Mouse (Mus musculus) G1E (cell line): Measurements from ENCODE around the gene Hnrnpf. TPM values are rescaled to one million over a fixed set of nuclear protein-coding genes. Genes with fewer than 3 reads are reported as not detected.

Experiments
- ATAC-seq: 2 replicates; pipeline ENCODE4 v1.8.0; 2016; ENCODE audit warnings: mild to moderate bottlenecking; ENCODE audit not compliant: insufficient number of reproducible peaks, poor library complexity, low FRiP score, severe bottlenecking; ENCODE audit errors: extremely low read depth
- DNase-seq: peaks from one replicate; pipeline ENCODE4 v3.0.0; 2012; ENCODE audit warnings: low spot score
- H3K27me3 ChIP-seq: 2 replicates; pipeline ENCODE4 v1.6.1; 2012; ENCODE audit warnings: mild to moderate bottlenecking, low read length, inconsistent platforms; ENCODE audit not compliant: insufficient read depth
- H3K36me3 ChIP-seq: replicated peaks from 2 replicates; pipeline ENCODE3; 2012; ENCODE audit warnings: mild to moderate bottlenecking, inconsistent platforms
- H3K4me1 ChIP-seq: 2 replicates; pipeline ENCODE4 v1.6.1; 2012; ENCODE audit warnings: low read depth, low read length, inconsistent platforms, mixed read lengths; ENCODE audit not compliant: insufficient read depth
- H3K4me3 ChIP-seq: 2 replicates; pipeline ENCODE4 v1.5.1; 2012; ENCODE audit warnings: low read depth, mild to moderate bottlenecking, inconsistent platforms, low read length, moderate library complexity, mixed read lengths
- H3K9me3 ChIP-seq: replicated peaks from 2 replicates; pipeline ENCODE4 v1.6.1; 2012; ENCODE audit warnings: inconsistent platforms
- CTCF ChIP-seq: IDR thresholded peaks from 2 replicates; pipeline ENCODE4 v1.5.1; 2012; ENCODE audit warnings: low read depth, low read length, inconsistent platforms, mixed read lengths
- GATA1 ChIP-seq: IDR thresholded peaks from 2 replicates; pipeline ENCODE4 v1.6.1; 2012; ENCODE audit warnings: borderline replicate concordance, low read length, inconsistent platforms, mixed read lengths
- GATA2 ChIP-seq: IDR thresholded peaks from 2 replicates; pipeline ENCODE4 v1.6.1; 2012; ENCODE audit warnings: low read depth, low read length, inconsistent platforms, borderline replicate concordance
- POLR2AphosphoS5 ChIP-seq: IDR thresholded peaks from 2 replicates; pipeline ENCODE4 v1.6.1; 2012; ENCODE audit warnings: low read depth, low read length, inconsistent platforms; ENCODE audit not compliant: insufficient replicate concordance
- TAL1 ChIP-seq: conservative IDR thresholded peaks from 2 replicates; pipeline ENCODE4 v1.6.1; 2012; ENCODE audit warnings: low read depth, low read length, inconsistent platforms, mixed read lengths
- polyA plus RNA-seq: library from polyadenylated mRNA; stranded (reverse); fragments of >175 nt; gene quantifications from 2 replicates; pipeline ENCODE4 v1.2.3, GENCODE M21; 2012
- total RNA-seq, 2 experiments: library from RNA; stranded (forward) in 1 of 2; stranded (reverse) in 1 of 2; fragments of 200-1000 nt in 1 of 2; fragments of >200 nt in 1 of 2; fragmentation: Nextera tagmentation in 1 of 2; gene quantifications; 2 replicates each; pipeline ENCODE4 v1.2.3; 2014 to 2017

Hnrnpf gene
- total and polyA plus RNA-seq, 3 experiments: 204 to 1,876 (median 483) TPM

DNA sequence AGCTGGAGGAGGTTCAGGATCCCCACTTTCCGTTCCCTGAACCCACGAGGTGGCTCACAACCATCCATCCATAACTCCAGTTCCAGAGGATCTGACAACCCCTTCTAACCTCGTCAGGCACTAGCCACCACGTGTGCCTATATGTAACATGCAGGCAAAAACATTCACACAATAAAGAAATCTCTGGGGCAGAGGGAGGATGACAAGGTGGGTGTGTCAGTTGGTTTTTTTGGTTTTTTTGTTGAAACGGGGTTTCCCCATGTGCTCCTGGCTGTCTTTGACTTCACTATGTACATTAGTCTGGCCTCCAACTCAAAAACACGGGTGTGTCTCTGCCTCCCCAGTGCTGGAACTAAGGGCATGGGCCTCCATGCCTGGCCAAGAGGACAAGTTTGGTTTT lies 9.9 kb upstream of the Hnrnpf start:
- Histone ChIP-seq H3K4me3 (no peak overlapping the region), H3K36me3 (no peaks in the 10 kb centered on the region), H3K4me1 (peaks cover 61% of the 10 kb centered on the region), H3K27me3 (no peaks in the 10 kb centered on the region), H3K9me3 (no peaks in the 10 kb centered on the region)
- DNase-seq: no peak
- no peak for TF ChIP-seq GATA2
- TF ChIP-seq TAL1: no peak
- ATAC-seq: no peak

DNA sequence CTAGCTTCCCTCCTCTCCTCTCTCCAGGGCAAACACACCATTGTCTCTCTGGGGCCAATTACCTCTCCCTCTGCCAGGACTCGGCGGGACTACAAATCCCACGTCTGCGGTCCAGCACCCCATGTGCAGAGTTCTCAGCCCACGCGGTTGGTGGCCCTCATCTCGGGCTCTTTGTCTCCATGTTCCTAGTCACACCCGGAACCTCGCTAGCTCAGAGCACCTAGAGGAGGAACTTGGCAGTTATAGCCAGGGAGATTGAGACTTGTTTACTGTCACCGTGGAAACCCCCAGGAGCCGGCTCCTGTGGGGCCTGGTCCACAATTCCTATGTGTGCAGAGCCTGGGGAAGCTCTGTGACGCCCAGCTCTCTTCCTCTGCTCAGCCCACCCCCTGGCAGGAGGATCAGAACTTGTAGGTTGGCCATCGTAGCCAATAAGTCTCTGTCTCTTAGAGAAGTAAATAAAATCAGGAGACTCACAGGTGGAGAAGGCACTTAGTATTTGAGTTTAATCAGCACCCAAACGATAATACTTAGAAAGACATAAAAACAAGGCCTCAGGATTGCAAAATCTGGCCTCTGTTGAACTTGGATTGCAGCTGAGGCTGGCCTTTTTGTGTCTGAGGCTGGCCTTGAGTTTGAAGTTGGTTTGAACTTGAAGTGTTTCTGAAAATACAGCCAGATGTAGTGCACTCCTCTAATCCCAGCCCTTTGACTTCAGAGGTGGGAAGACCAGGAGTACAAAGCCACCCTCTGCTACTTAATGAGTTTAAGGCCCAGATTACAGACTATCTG lies 8.6 kb upstream of the Hnrnpf start:
- H3K4me1 ChIP-seq: peaks cover 62% of the 10 kb centered on the region

DNA sequence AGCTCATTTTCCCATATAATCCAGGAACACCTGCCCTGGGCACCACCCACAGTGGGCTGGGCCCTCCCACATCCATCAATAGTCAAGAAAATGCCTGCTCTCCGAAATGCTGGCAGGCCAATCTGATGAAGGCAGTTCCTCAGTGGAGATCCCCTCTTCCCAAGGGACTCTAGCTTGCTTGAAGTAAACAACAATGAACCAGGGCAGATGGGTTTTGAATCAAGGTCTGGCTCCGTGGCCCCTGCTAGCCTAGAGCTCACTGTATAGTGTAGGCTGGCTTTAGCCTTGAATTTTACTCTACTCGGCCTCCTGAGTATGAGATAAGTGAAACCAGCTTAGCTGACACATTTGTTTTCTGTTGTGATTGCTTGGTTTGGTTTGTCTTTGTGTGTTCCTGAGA lies 7.7 kb upstream of the Hnrnpf start:
- ATAC-seq (no peak), DNase-seq (no peak)
- Histone ChIP-seq H3K36me3 (no peaks in the 10 kb centered on the region), H3K4me1 (peaks cover 57% of the 10 kb centered on the region), H3K4me3 (no peak overlapping the region), H3K27me3 (no peaks in the 10 kb centered on the region), H3K9me3 (no peaks in the 10 kb centered on the region)
- TF ChIP-seq CTCF (no peak), GATA1 (no peak), GATA2 (no peak), POLR2AphosphoS5 (no peak), TAL1 (no peak)

More for the DNA sequence above, 8.6 kb upstream of the Hnrnpf start:
- no peaks in the 10 kb centered on the region for H3K9me3 ChIP-seq
- no peak overlapping the region; the same call in 1 of the 2 replicates for H3K4me3 ChIP-seq
- no peaks in the 10 kb centered on the region for H3K27me3 ChIP-seq
- TF ChIP-seq CTCF: no peak
- TF ChIP-seq GATA1: no peak
- TF ChIP-seq GATA2: no peak
- no peak for ATAC-seq
- DNase-seq: no peak
- no peaks in the 10 kb centered on the region for H3K36me3 ChIP-seq

DNA sequence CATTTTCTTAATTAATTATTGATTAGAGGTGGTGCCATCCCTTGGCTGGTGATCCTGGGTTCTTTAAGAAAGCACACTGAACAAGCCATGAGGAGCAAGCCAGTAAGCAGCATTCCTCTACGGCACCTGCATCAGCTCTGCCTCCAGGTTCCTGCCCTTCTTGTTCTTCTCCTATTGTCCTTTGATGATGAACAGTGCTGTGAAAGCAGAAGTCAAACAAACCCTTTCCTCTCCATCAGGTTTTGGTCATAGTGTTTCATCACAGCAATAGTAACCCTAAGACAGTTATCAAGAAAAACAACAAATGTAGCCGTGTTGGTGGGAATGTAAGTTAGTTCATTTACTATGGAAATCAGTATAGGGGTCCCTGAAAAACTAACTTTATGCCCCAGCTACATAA lies 6.7 kb upstream of the Hnrnpf start:
- no peak for ATAC-seq
- DNase-seq: no peak
- peaks cover 48% of the 10 kb centered on the region for H3K4me1 ChIP-seq

DNA sequence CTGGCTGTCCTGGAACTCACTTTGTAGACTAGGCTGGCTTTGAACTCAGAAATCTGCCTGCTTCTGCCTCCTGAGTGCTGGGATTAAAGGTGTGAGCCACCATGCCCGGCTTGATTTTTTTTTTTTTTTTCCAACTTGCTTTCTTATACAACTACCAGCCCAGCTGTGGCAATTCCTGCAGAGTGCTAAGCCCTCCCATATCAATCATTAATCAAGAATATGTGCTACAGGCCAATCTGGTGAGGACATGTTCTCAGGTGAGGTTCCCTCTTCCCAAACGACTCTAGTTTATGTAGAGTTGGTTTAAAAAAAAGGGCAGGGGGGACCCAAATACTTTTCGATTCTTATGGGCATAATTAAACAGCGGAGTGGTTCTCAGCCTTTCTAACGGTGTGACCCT lies 2.3 kb upstream of the Hnrnpf start:
- Histone ChIP-seq H3K36me3 (no peaks in the 10 kb centered on the region), H3K27me3 (no peaks in the 10 kb centered on the region), H3K4me1 (peaks cover 34% of the 10 kb centered on the region), H3K4me3 (no peak overlapping the region), H3K9me3 (no peaks in the 10 kb centered on the region)
- TF ChIP-seq CTCF (no peak), POLR2AphosphoS5 (no peak), GATA1 (no peak), GATA2 (no peak)
- DNase-seq (no peak), ATAC-seq (no peak)

More for the DNA sequence above, 6.7 kb upstream of the Hnrnpf start:
- H3K9me3 ChIP-seq: no peaks in the 10 kb centered on the region
- no peaks in the 10 kb centered on the region for H3K27me3 ChIP-seq
- no peaks in the 10 kb centered on the region for H3K36me3 ChIP-seq
- TF ChIP-seq GATA1 (no peak), GATA2 (no peak), POLR2AphosphoS5 (no peak), CTCF (no peak), TAL1 (no peak)
- no peak overlapping the region for H3K4me3 ChIP-seq

DNA sequence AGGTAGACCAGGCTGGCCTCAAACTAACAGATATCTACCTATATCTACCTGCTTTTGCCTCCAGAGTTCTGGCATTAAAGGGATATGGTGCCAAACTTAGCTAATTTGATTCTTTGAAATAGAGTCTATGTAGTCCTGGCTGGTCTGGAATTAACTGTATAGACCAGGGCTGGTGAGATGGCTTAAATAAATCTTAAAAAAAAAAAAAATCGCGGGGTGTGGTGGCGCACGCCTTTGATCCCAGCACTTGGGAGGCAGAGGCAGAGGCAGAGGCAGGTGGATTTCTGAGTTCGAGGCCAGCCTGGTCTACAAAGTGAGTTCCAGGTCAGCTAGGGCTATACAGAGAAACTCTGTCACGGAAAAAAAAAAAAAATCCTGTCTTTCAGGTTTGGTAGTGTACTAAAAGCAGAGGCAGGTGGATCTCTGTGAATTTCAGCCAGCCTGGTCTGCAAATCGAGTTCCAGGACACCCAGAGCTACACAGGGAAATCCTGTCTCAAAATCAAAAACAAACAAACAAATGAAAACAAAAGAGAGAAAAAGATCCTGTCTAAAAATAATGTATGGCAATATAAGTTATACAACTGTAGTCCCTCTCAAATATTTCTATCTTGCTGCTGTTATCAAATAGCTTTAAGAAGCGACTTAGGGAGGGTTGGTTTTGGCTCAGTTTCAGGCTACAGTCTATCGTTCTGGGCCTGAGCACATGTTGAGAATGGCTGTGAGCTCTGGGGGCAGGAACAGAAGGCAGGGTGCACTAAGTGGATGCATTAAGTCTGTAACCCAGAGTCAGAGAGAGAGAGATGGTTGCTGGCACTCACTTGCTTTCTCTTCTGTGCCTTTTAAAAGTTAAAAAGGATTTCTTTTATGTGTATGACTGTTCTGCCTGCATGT lies 1.6 kb downstream of the Hnrnpf start:
- Histone ChIP-seq H3K4me1 (peaks cover 46% of the 10 kb centered on the region), H3K27me3 (no peaks in the 10 kb centered on the region), H3K36me3 (no peaks in the 10 kb centered on the region), H3K9me3 (no peaks in the 10 kb centered on the region), H3K4me3 (no peak overlapping the region)
- no peak for TF ChIP-seq POLR2AphosphoS5
- no peak for TF ChIP-seq CTCF
- no peak for TF ChIP-seq GATA1
- no peak for TF ChIP-seq TAL1
- TF ChIP-seq GATA2: no peak
- DNase-seq (no peak), ATAC-seq (no peak)
